8 mouse cellular contexts compared by ENCODE assay signal in genomic region chr7:119673465-119673864, GRCm38 (mm10). TPM values are rescaled to one million over a fixed set of nuclear protein-coding genes. Genes with fewer than 3 reads are reported as not detected.
DNase-seq lines count a peak whose midpoint lies in the region; TF ChIP-seq lines count a peak whose summit lies in the region.
"Had no signal": no experiment of that assay in that cellular context is flagged by ENCODE, and none has a peak within 500 bp of the region (broad histone marks: within the 10 kb centered on the region; RNA-seq: fewer than 3 reads in every experiment).

No protein-coding gene starts in this region.

- H3K27ac ChIP-seq in midbrain, embryonic 10.5 days (replicated peaks) = no peak overlapping the region
- no peak overlapping the region for H3K27ac ChIP-seq in small intestine, adult 2 months (ENCODE audit: insufficient read depth, low read depth, low read length)
- H3K27ac ChIP-seq: heart, embryonic 15.5 days had no signal

- H3K4me1 ChIP-seq in midbrain, embryonic 10.5 days = 0 out of 2 replicates have a peak, but pooled peaks cover 2% of the 10 kb centered on the region
- H3K4me1 ChIP-seq in small intestine, adult 2 months (ENCODE audit: control insufficient read depth, insufficient read depth, insufficient read length, low read length) = no peaks in the 10 kb centered on the region
- H3K4me1 ChIP-seq: heart, embryonic 15.5 days had no signal

- no peak for TF ChIP-seq POLR2A in small intestine, adult 2 months (IDR thresholded peaks at IDR 0.05; ENCODE audit: low read depth, low read length)

- 20% methylated on average over 6 of the region's 6 CpGs for whole genome bisulfite sequencing in midbrain, embryonic 10.5 days
- WGBS in small intestine, adult 2 months = 15% methylated on average over 6 of the region's 6 CpGs

- H3K4me3 ChIP-seq in midbrain, embryonic 10.5 days = no peak overlapping the region
- no peak overlapping the region for H3K4me3 ChIP-seq in small intestine, adult 2 months (ENCODE audit: low read depth, low read length)
- H3K4me3 ChIP-seq: heart, embryonic 15.5 days had no signal

- no peaks in the 10 kb centered on the region for H3K36me3 ChIP-seq in midbrain, embryonic 10.5 days
- no peaks in the 10 kb centered on the region for H3K36me3 ChIP-seq in small intestine, adult 2 months (ENCODE audit: control insufficient read depth, insufficient read depth, low read length)
- H3K36me3 ChIP-seq: heart, embryonic 15.5 days had no signal

- DNase-seq in 3T3-L1 (ENCODE audit: low read depth, low spot score) = peak; percentile 70
- peak; percentile 31 for DNase-seq in CD4-positive helper T cell, adult 2 months (ENCODE audit: low read depth, low spot score)
- DNase-seq in cerebellum, postnatal 10 days = peak; percentile 54 to 68
- DNase-seq in frontal cortex, postnatal 36 days (ENCODE audit: low spot score in 2 of 2) = peak; percentile 26 to 64
- peak; percentile 10 to 16 for DNase-seq in layer of hippocampus, postnatal 36 days
- peak; percentile 55 for DNase-seq in midbrain, embryonic 10.5 days (ENCODE audit: low spot score)

- peak; percentile 71; the same call in 1 of the 2 replicates for TF ChIP-seq CTCF in small intestine, adult 2 months (IDR thresholded peaks at IDR 0.05; ENCODE audit: extremely low read depth, insufficient read length, insufficient replicate concordance, low read depth, low read length)

- H3K27me3 ChIP-seq in midbrain, embryonic 10.5 days (ENCODE audit: low read depth, poor library complexity, severe bottlenecking) = no peaks in the 10 kb centered on the region
- no peaks in the 10 kb centered on the region for H3K27me3 ChIP-seq in small intestine, adult 2 months (ENCODE audit: control insufficient read depth, insufficient read depth, low read length)
- H3K27me3 ChIP-seq: heart, embryonic 15.5 days had no signal

- H3K9me3 ChIP-seq in midbrain, embryonic 10.5 days (replicated peaks) = no peaks in the 10 kb centered on the region
- H3K9me3 ChIP-seq: heart, embryonic 15.5 days had no signal

RNA-seq across cellular contexts. Expression of gene Acsm4, which starts 16.4 kb away (rescaled TPM):
- total RNA-seq in layer of hippocampus, postnatal 36 days (2021) = not detected
- polyA plus RNA-seq in midbrain, embryonic 10.5 days (2016; fragmentation: Nextera tagmentation; extraction: Ambion mirVana) = not detected in 2 replicates
- polyA plus RNA-seq in small intestine, adult 2 months (2012; rRNA removed) = not detected in 2 replicates
- polyA plus RNA-seq: heart, embryonic 15.5 days had no signal

RNA-seq across cellular contexts. Expression of gene Thumpd1, which starts 47.1 kb away (rescaled TPM):
- total RNA-seq in layer of hippocampus, postnatal 36 days (2021) = 10 to 100 TPM; 45.4 to 48.2 TPM
- polyA plus RNA-seq in midbrain, embryonic 10.5 days (2016; fragmentation: Nextera tagmentation; extraction: Ambion mirVana) = 103 TPM in 2 replicates
- polyA plus RNA-seq in small intestine, adult 2 months (2012; rRNA removed) = 7.8 and 8.4 TPM in 2 replicates

Comparison
In these comparisons a context has a peak if more than half of its experiments do, and no peak if none do; other contexts are left out.
1. DNase-seq: peak in every context shown above with its lines; median percentile 70 in 3T3-L1; 61 in cerebellum, postnatal 10 days; 55 in midbrain, embryonic 10.5 days; 45 in frontal cortex, postnatal 36 days; 31 in CD4-positive helper T cell, adult 2 months; 13 in layer of hippocampus, postnatal 36 days.
2. RNA of gene Thumpd1, which starts 47.1 kb away (polyA plus RNA-seq): 103 TPM in midbrain, embryonic 10.5 days; 7.8 to 8.4 TPM in small intestine, adult 2 months; every median in the first group is over 10 times any median in the second.